Mouse (Mus musculus): ENCODE measurements around the gene Gm20489. TPM values are rescaled to one million over a fixed set of nuclear protein-coding genes. Genes with fewer than 3 reads are reported as not detected.

Gene Gm20489
- polyA plus RNA-seq, 1 experiment from 2014 or later, result not detected

- Histone ChIP-seq H3K36me3 (no peaks in the 10 kb centered on the region), H3K4me3 (peak overlapping the region; percentile 51)
- WGBS, result 13% methylated on average over 26 of the region's 26 CpGs
These were observed 14.1 kb downstream of the Gm20489 start for GRCm38 (mm10) chrX:101254740-101255139.

GRCm38 (mm10) chrX:101253952-101254729 lies 14.7 kb downstream of the Gm20489 start, which contains the start of gene Foxo4:
TSS of gene Foxo4 (plus strand) at chrX:101254528.
- H3K27me3 ChIP-seq, result 0 out of 2 replicates have a peak, but pooled peaks cover 4% of the 10 kb centered on the region
- no peak within 1 kb of the TSS for H3K27ac ChIP-seq
- H3K9me3 ChIP-seq, result no peaks in the 10 kb centered on the region
- peaks cover 10% of the 10 kb centered on the region for H3K4me1 ChIP-seq (replicated peaks)
- peak within 1 kb of the TSS; percentile 70 for H3K4me2 ChIP-seq
- peak; percentile 92 for ATAC-seq (ENCODE audit: low FRiP score)
- 12% methylated on average over 44 of the region's 47 CpGs for WGBS
- no peaks in the 10 kb centered on the region for H3K36me3 ChIP-seq
- H3K9ac ChIP-seq, result peak within 1 kb of the TSS; percentile 68
- peak within 1 kb of the TSS; percentile 51 for H3K4me3 ChIP-seq

More at GRCm38 (mm10) chrX:101254740-101255139, 14.1 kb downstream of the Gm20489 start:
- Histone ChIP-seq H3K4me2 (peak overlapping the region; percentile 70), H3K27me3 (0 out of 2 replicates have a peak, but pooled peaks cover 4% of the 10 kb centered on the region), H3K4me1 (replicated peaks) (peaks cover 10% of the 10 kb centered on the region), H3K27ac (no peak overlapping the region), H3K9me3 (no peaks in the 10 kb centered on the region), H3K9ac (peak overlapping the region; percentile 68)
- peak; percentile 18; the same call in 1 of the 2 replicates for ATAC-seq (ENCODE audit: low FRiP score)

DNA sequence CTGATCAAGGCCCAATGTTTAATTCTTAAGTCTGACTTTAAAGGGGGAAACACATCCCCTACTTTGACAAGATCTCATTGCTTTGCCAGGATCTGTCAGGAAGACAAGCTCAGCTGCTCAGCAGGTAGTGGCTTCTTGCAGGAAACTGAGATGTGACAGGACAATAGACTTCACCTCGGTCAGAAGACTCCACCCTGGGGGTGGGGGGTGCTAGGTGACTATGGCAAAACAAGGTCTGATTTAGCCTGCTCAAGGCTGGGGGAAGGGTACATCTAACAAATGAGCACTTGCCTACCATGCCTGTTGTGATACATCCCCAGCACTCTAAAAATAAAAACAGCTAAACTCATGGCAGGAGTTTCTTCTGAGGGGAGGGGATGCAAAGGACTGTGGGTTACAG lies 23.8 kb downstream of the Gm20489 start:
- Histone ChIP-seq H3K27me3 (0 out of 2 replicates have a peak, but pooled peaks cover 4% of the 10 kb centered on the region), H3K36me3 (no peaks in the 10 kb centered on the region), H3K4me2 (no peak overlapping the region), H3K9me3 (no peaks in the 10 kb centered on the region), H3K27ac (no peak overlapping the region), H3K4me1 (replicated peaks) (no peaks in the 10 kb centered on the region), H3K9ac (no peak overlapping the region), H3K4me3 (no peak overlapping the region)
- WGBS, result 26% methylated on average over 1 of the region's 1 CpGs
- ATAC-seq (ENCODE audit: low FRiP score), result no peak

GRCm38 (mm10) chrX:101222796-101223162 lies 46.0 kb downstream of the Gm20489 start:
- 29% methylated on average over 7 of the region's 7 CpGs for WGBS

GRCm38 (mm10) chrX:101221834-101222795 lies 46.7 kb downstream of the Gm20489 start, which contains the start of gene Snx12:
TSS of gene Snx12 (minus strand) at chrX:101222563.
- Histone ChIP-seq H3K27me3 (peaks cover 3% of the 10 kb centered on the region; the same call in 1 of the 2 replicates), H3K4me3 (peak within 1 kb of the TSS; percentile 51), H3K36me3 (no peaks in the 10 kb centered on the region), H3K4me2 (peak within 1 kb of the TSS; percentile 64), H3K4me1 (replicated peaks) (peaks cover 13% of the 10 kb centered on the region), H3K27ac (peak within 1 kb of the TSS; percentile 83), H3K9ac (peak within 1 kb of the TSS; percentile 73), H3K9me3 (no peaks in the 10 kb centered on the region)
- peak; percentile 99 for ATAC-seq (ENCODE audit: low FRiP score)
- 16% methylated on average over 55 of the region's 55 CpGs for WGBS

More at GRCm38 (mm10) chrX:101222796-101223162, 46.0 kb downstream of the Gm20489 start:
- H3K4me2 ChIP-seq, result peak overlapping the region; percentile 48
- ATAC-seq (ENCODE audit: low FRiP score), result no peak
- no peaks in the 10 kb centered on the region for H3K36me3 ChIP-seq
- peak overlapping the region; percentile 66 for H3K27ac ChIP-seq
- H3K4me3 ChIP-seq, result peak overlapping the region; percentile 37
- H3K4me1 ChIP-seq (replicated peaks), result peaks cover 13% of the 10 kb centered on the region
- no peak overlapping the region for H3K9ac ChIP-seq
- H3K9me3 ChIP-seq, result no peaks in the 10 kb centered on the region
- peaks cover 3% of the 10 kb centered on the region; the same call in 1 of the 2 replicates for H3K27me3 ChIP-seq

Other genes with a start within 250 kb of the Gm20489 start
- gene Tex11, start 209.4 kb downstream of the Gm20489 start, polyA plus RNA-seq (2015; fragmentation: Nextera tagmentation; extraction: Ambion mirVana), result 0.06 TPM in 1 of 2 replicates, not detected in the other
- 1.1 and 1.5 TPM in 2 replicates for gene Slc7a3, start 183.0 kb downstream of the Gm20489 start, polyA plus RNA-seq (2015; fragmentation: Nextera tagmentation; extraction: Ambion mirVana)
- gene Snx12, start 46.5 kb downstream of the Gm20489 start, polyA plus RNA-seq (2015; fragmentation: Nextera tagmentation; extraction: Ambion mirVana), result 46.3 and 47.1 TPM in 2 replicates
- 1.0 and 1.3 TPM in 2 replicates for gene Foxo4, start 14.5 kb downstream of the Gm20489 start, polyA plus RNA-seq (2015; fragmentation: Nextera tagmentation; extraction: Ambion mirVana)
- gene Gm614, start 5.0 kb downstream of the Gm20489 start, polyA plus RNA-seq (2015; fragmentation: Nextera tagmentation; extraction: Ambion mirVana), result 0.27 TPM in 1 of 2 replicates, not detected in the other
- gene Il2rg, start 768 bp downstream of the Gm20489 start, polyA plus RNA-seq (2015; fragmentation: Nextera tagmentation; extraction: Ambion mirVana), result 5.4 and 6.2 TPM in 2 replicates
- 26.6 and 28.6 TPM in 2 replicates for gene Med12, start 5.0 kb upstream of the Gm20489 start, polyA plus RNA-seq (2015; fragmentation: Nextera tagmentation; extraction: Ambion mirVana)
- gene Nlgn3, start 30.1 kb upstream of the Gm20489 start, polyA plus RNA-seq (2015; fragmentation: Nextera tagmentation; extraction: Ambion mirVana), result 60.1 and 61.2 TPM in 2 replicates
- gene Gjb1, start 107.4 kb upstream of the Gm20489 start, polyA plus RNA-seq (2015; fragmentation: Nextera tagmentation; extraction: Ambion mirVana), result 0.58 and 1.2 TPM in 2 replicates
- gene Zmym3, start 151.8 kb upstream of the Gm20489 start, polyA plus RNA-seq (2015; fragmentation: Nextera tagmentation; extraction: Ambion mirVana), result 60.2 and 63.5 TPM in 2 replicates
- gene Nono, start 160.3 kb upstream of the Gm20489 start, polyA plus RNA-seq (2015; fragmentation: Nextera tagmentation; extraction: Ambion mirVana), result 389 and 393 TPM in 2 replicates
- 1.7 and 2.3 TPM in 2 replicates for gene Itgb1bp2, start 180.1 kb upstream of the Gm20489 start, polyA plus RNA-seq (2015; fragmentation: Nextera tagmentation; extraction: Ambion mirVana)

All from hindbrain, embryonic 13.5 days (tissue).